8 mouse cellular contexts compared by ENCODE assay signal in the genomic region with DNA sequence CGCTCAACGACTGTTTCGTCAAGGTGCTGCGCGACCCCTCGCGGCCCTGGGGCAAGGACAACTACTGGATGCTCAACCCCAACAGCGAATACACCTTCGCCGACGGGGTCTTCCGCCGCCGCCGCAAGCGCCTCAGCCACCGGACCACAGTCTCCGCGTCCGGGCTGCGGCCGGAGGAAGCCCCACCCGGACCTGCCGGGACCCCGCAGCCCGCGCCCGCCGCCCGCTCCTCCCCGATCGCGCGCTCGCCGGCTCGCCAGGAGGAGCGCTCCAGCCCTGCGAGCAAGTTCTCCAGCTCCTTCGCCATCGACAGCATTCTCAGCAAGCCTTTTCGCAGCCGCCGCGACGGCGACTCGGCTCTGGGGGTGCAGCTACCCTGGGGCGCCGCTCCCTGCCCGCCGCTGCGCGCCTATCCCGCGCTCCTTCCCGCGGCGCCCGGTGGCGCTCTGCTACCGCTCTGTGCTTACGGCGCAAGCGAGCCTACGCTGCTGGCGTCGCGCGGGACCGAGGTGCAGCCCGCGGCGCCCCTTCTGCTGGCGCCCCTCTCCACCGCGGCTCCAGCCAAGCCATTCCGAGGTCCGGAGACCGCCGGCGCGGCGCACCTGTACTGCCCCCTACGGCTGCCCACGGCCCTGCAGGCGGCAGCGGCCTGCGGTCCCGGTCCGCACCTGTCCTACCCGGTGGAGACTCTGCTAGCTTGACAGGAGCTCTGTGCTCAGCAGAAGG. TPM values are rescaled to one million over a fixed set of nuclear protein-coding genes. Genes with fewer than 3 reads are reported as not detected.
A peak's percentile ranks its signal among the peaks of the same experiment; 100 is the strongest.
DNase-seq lines count a peak whose midpoint lies in the region; ATAC-seq and TF ChIP-seq lines count a peak whose summit lies in the region.

No protein-coding gene starts in this region.

- peaks cover 89% of the 10 kb centered on the region for H3K27me3 ChIP-seq in lung, embryonic 15.5 days

- TF ChIP-seq CTCF in embryonic fibroblast, embryonic 13.5 days (IDR thresholded peaks at IDR 0.05; ENCODE audit: borderline replicate concordance, insufficient read depth, low read length) = peak; percentile 46

- intact Hi-C loops in heart, postnatal 25 days (cut with DNase I) = no loop called here

- no peaks in the 10 kb centered on the region for H3K36me3 ChIP-seq in lung, embryonic 15.5 days

- peak; percentile 72 for ATAC-seq in lung, embryonic 15.5 days (ENCODE audit: borderline replicate concordance, extremely low read depth, low FRiP score, low TSS enrichment)

- peak overlapping the region; percentile 30 for H3K4me3 ChIP-seq in embryonic fibroblast, embryonic 13.5 days (ENCODE audit: insufficient read depth, low read length)
- peak overlapping the region; percentile 56 for H3K4me3 ChIP-seq in lung, embryonic 15.5 days

- DNase-seq in CD4-positive, CD25-positive, alpha-beta regulatory T cell, adult 2 months (ENCODE audit: low read depth, low spot score) = peak; percentile 59
- peak; percentile 76 for DNase-seq in adrenal gland, postnatal 25 days
- peak; percentile 4 for DNase-seq in heart, postnatal 25 days (ENCODE audit: low spot score)
- peak; percentile 66 to 83 for DNase-seq in kidney, postnatal 25 days
- peak; percentile 54 for DNase-seq in ovary, postnatal 14 days (ENCODE audit: low spot score)
- DNase-seq in yolk sac, embryonic 10.5 days (ENCODE audit: low spot score) = peak; percentile 58

- no peak overlapping the region for H3K27ac ChIP-seq in embryonic fibroblast, embryonic 13.5 days (ENCODE audit: insufficient read depth, low read length)
- H3K27ac ChIP-seq in lung, embryonic 15.5 days = no peak overlapping the region

- no peak for TF ChIP-seq POLR2A in embryonic fibroblast, embryonic 13.5 days (IDR thresholded peaks at IDR 0.05; ENCODE audit: low read depth, low read length)

- H3K4me2 ChIP-seq in lung, embryonic 15.5 days = peak overlapping the region; percentile 98

- WGBS in lung, embryonic 15.5 days = 1% methylated on average over 91 of the region's 92 CpGs

- H3K4me1 ChIP-seq in embryonic fibroblast, embryonic 13.5 days (ENCODE audit: control insufficient read depth, insufficient read depth, low read length) = no peaks in the 10 kb centered on the region
- peaks cover 24% of the 10 kb centered on the region for H3K4me1 ChIP-seq in lung, embryonic 15.5 days

- no peaks in the 10 kb centered on the region for H3K9me3 ChIP-seq in lung, embryonic 15.5 days

- H3K9ac ChIP-seq in lung, embryonic 15.5 days = peak overlapping the region; percentile 38

RNA-seq across cellular contexts. Expression of a gene that starts 0.4 kb away (rescaled TPM):
- 0.09 and 0.29 TPM in 2 replicates for total RNA-seq in adrenal gland, postnatal 25 days (2021)
- polyA plus RNA-seq in embryonic fibroblast, embryonic 13.5 days (2011; ENCODE audit: insufficient read length, low read depth, missing spikeins) = not detected in 2 replicates
- total RNA-seq in heart, postnatal 25 days (2021) = under 1 TPM in 1 of 2 experiments, not detected in 1; 0.08 TPM
- polyA plus RNA-seq in lung, embryonic 15.5 days (2015; fragmentation: Nextera tagmentation; extraction: Ambion mirVana) = not detected in 2 replicates

RNA-seq across cellular contexts. Expression of a gene that starts 3.6 kb away (rescaled TPM):
- 0.15 and 0.19 TPM in 2 replicates for total RNA-seq in adrenal gland, postnatal 25 days (2021)
- polyA plus RNA-seq in embryonic fibroblast, embryonic 13.5 days (2011; ENCODE audit: insufficient read length, low read depth, missing spikeins) = 0.10 and 0.14 TPM in 2 replicates
- total RNA-seq in heart, postnatal 25 days (2021) = under 1 TPM; 0.10 to 0.14 TPM
- polyA plus RNA-seq in lung, embryonic 15.5 days (2015; fragmentation: Nextera tagmentation; extraction: Ambion mirVana) = 1.1 TPM in 2 replicates

Comparison
In these comparisons a context has a peak if more than half of its experiments do, and no peak if none do; other contexts are left out.
1. DNase-seq: peak in every context shown above with its lines; median percentile 76 in adrenal gland, postnatal 25 days; 74 in kidney, postnatal 25 days; 59 in CD4-positive, CD25-positive, alpha-beta regulatory T cell, adult 2 months; 58 in yolk sac, embryonic 10.5 days; 54 in ovary, postnatal 14 days; 4 in heart, postnatal 25 days.